Mouse (Mus musculus) effector memory CD4-positive, alpha-beta T cell, adult 5 months (primary cell): ENCODE measurements around the gene Mcoln3. TPM values are rescaled to one million over a fixed set of nuclear protein-coding genes. Genes with fewer than 3 reads are reported as not detected.

Experiments
- polyA plus RNA-seq: library from polyadenylated mRNA; unstranded; fragments of 100-300 nt; shearing (Covaris generic); gene quantifications from one replicate; pipeline ENCODE4 v1.2.1, GENCODE M21; 2017

The Mcoln3 gene
- polyA plus RNA-seq = 1.5 TPM

DNA sequence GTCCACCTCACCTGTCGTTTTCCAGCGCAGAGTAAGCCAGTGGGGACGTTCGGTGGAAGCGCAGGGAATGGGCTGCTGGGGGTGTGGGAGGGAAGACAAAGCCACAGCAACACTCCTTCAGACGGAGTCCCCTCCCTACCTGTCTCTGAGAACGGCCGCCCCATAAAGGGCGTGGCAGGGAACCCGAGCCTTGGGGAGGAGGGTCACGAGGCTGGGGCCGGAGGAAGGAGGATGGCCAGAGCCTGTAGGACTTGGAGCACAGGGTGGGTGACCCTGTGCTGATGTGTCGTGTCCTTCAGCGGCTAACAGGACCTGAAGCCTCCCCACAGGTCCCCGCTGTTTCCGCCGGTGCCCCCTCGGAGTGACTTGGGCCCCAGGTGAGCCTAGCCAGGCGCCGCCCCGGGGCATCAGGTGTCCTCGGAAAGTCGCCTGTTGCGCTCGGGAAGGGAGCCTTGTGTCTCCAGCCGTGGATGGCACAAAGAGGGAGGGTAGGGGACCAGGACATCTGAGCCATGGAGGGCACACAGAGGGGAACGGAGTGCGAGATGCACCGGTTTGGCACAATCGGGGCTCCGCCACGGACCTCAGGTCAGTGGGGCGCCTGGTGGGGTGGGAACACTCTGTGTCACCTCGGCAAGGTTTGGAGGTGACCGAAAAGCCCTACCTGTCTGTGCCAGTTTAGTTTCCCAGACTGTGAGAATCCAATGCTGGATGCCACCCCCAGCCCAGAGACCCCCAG, at the start of gene Mcoln3:
Gene Mcoln3 (plus strand): TSS at position 193 of the 739 bp plus-strand sequence.

DNA sequence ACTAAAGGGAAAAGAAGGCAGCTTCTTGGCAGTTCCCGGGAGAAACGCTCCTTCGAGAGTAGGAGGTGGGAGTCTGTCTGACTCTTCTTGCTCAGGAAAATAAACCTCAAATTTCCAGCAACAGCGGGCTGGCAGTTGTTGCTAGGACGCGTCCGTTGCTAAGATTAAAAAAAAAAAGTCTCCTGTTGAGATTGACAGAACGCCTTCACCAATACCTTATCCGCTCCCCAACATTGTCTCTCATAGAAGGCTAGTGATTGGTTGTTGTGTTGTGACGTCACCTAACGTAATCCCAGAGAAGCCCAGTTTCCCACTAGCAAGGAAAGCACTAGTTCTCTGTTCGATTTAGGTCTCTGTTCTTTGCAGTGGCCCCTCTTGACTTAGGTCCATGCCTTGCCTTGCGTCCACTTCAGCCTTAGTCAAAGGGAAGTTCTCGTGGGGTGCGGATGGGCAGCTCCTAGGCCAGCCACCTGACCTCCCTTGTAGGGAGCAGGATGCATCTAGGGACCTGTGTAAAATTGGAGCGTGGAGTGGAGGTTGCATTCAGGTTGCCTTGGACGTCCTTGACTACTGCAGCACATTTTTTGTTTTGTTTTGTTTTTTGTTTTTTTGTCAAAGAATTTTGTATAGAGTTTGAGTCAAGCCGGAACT, 9.2 kb upstream of the Mcoln3 start, which contains the start of gene Wdr63:
Gene Wdr63 (minus strand): TSS at position 210 of the 651 bp plus-strand sequence.

DNA sequence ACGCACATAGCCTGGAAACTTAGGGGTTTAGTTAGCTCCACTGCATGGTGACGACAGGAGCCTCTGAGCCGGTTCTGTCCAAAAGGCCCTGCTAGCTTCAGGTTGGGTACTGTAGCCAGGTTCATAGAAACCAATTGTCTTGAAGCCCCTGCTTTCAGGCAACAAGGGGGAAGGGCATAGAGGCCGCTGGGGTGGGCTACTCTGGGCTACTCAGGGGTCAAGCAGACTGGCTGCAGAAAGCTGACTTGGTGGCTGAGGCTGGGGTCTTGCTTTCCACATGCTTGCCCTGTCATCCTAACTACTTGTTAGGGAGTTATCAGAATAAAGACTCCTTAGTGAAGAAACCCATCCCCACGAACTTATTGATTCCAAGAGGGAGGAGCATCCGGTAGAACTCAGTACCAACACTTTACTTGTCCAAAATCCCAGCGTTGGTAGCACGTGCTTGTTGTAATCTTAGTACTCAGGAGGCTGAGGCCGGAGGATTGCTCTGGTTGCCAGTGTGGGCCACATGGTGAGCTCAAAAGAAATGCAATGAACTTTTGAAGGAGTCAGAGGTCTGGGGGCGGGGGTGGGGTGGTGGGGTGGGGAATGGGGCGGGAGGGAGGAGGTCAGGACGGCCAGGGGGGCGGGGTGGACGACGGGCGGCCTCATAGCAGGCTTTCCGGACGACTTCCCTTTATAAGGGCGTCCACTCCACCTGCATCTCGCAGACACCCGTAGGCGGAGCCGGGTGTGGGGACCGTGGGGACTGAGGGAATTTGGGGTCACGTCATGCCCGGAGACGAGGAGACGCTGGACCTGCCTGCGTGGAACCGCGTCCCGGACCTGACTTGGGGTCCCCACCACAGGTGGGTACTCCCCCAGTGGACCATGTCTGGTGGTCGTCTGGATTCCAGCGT, 32.2 kb downstream of the Mcoln3 start, which contains the start of gene Mcoln2:
Gene Mcoln2 (plus strand): TSS at position 678 of the 902 bp plus-strand sequence.

Other genes with a start within 250 kb of the Mcoln3 start
- 204 TPM for gene Bcl10, start 194.6 kb upstream of the Mcoln3 start, polyA plus RNA-seq
- gene 2410004B18Rik, start 179.4 kb upstream of the Mcoln3 start, polyA plus RNA-seq = 71.2 TPM
- gene Syde2, start 129.6 kb upstream of the Mcoln3 start, polyA plus RNA-seq = 0.32 TPM
- gene Wdr63, start 9.3 kb upstream of the Mcoln3 start, polyA plus RNA-seq = not detected
- 19.1 TPM for gene Mcoln2, start 32.4 kb downstream of the Mcoln3 start, polyA plus RNA-seq
- gene Lpar3, start 103.5 kb downstream of the Mcoln3 start, polyA plus RNA-seq = not detected